Mouse (Mus musculus) embryonic facial prominence, embryonic 15.5 days (tissue): ENCODE measurements around the gene Arhgap29. TPM values are rescaled to one million over a fixed set of nuclear protein-coding genes. Genes with fewer than 3 reads are reported as not detected.

Source experiments
- ATAC-seq: fragments of 200-750 bp; cut with Nextera tagmentation; 2 replicates; pipeline ENCODE4 v1.8.0; 2017; ENCODE audit warnings: low read depth, moderate TSS enrichment; ENCODE audit not compliant: insufficient number of reproducible peaks, low FRiP score, low TSS enrichment
- H3K27ac ChIP-seq: fragments of 300-500 bp; sonication (generic); replicated peaks from 2 replicates; pipeline ENCODE4 v1.5.1; 2015; ENCODE audit warnings: mild to moderate bottlenecking, inconsistent platforms
- H3K27me3 ChIP-seq: fragments of 300-500 bp; sonication (generic); 2 replicates; pipeline ENCODE4 v1.6.1; 2015; ENCODE audit warnings: inconsistent platforms
- H3K36me3 ChIP-seq: fragments of 300-500 bp; sonication (generic); 2 replicates; pipeline ENCODE4 v1.6.1; 2015; ENCODE audit warnings: mild to moderate bottlenecking, inconsistent platforms
- H3K4me1 ChIP-seq: fragments of 300-500 bp; sonication (generic); 2 replicates; pipeline ENCODE4 v1.6.1; 2015; ENCODE audit warnings: inconsistent platforms
- H3K4me2 ChIP-seq: fragments of 300-500 bp; sonication (generic); replicated peaks from 2 replicates; pipeline ENCODE4 v1.6.1; 2015; ENCODE audit warnings: mild to moderate bottlenecking, inconsistent platforms
- H3K4me3 ChIP-seq: fragments of 300-500 bp; sonication (generic); replicated peaks from 2 replicates; pipeline ENCODE4 v1.5.1; 2015; ENCODE audit warnings: mild to moderate bottlenecking, inconsistent platforms
- H3K9ac ChIP-seq: fragments of 300-500 bp; sonication (generic); 2 replicates; pipeline ENCODE4 v1.6.1; 2015; ENCODE audit warnings: inconsistent platforms
- H3K9me3 ChIP-seq: fragments of 300-500 bp; sonication (generic); replicated peaks from 2 replicates; pipeline ENCODE4 v1.6.1; 2016; ENCODE audit warnings: inconsistent platforms
- WGBS: fragments of 180-500 bp; shearing (Covaris S2); methylation state at CpG from one replicate; pipeline ENCODE4 v1.1.7; 2015; 5-methylcytosine and 5-hydroxymethylcytosine counted together
- polyA plus RNA-seq: library from polyadenylated mRNA; unstranded; fragments of >200 nt; fragmentation: Nextera tagmentation; extraction: Ambion mirVana; gene quantifications from 2 replicates; pipeline ENCODE4 v1.2.1, GENCODE M21; 2015

The Arhgap29 gene
- polyA plus RNA-seq, 1 experiment from 2014 or later = 47.8 TPM

DNA sequence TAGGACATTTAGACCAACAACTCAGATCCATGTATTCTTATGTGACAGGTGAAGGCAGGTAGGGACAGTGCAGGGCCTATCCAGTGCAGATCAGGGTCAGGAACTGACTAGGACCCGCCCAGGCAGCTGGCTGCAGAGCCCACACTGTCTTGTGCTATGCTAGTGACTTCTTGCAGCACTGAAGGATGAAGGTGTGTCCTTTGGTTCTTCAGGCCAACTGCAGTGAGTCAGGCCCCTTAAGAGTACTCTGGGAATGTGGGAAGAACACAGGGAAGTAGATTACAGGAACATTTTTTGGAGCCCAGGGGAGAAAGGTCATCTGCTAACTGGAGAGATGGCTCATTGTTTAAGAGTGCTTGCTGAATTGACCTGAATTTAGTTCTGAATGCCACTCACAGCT lies 60.1 kb downstream of the Arhgap29 start:
- H3K4me1 ChIP-seq = no peaks in the 10 kb centered on the region
- 88% methylated on average over 1 of the region's 1 CpGs for WGBS
- no peak for ATAC-seq
- no peak overlapping the region for H3K4me3 ChIP-seq
- peaks cover 58% of the 10 kb centered on the region for H3K36me3 ChIP-seq
- H3K27ac ChIP-seq = no peak overlapping the region
- no peak overlapping the region for H3K4me2 ChIP-seq
- H3K9me3 ChIP-seq = no peaks in the 10 kb centered on the region
- no peak overlapping the region for H3K9ac ChIP-seq
- no peaks in the 10 kb centered on the region for H3K27me3 ChIP-seq

GRCm38 (mm10) chr3:122018421-122018820 lies 66.1 kb downstream of the Arhgap29 start:
- ATAC-seq = no peak
- Histone ChIP-seq H3K4me3 (no peak overlapping the region), H3K36me3 (peaks cover 14% of the 10 kb centered on the region), H3K4me1 (no peaks in the 10 kb centered on the region), H3K27me3 (no peaks in the 10 kb centered on the region), H3K9ac (no peak overlapping the region), H3K27ac (no peak overlapping the region), H3K9me3 (no peaks in the 10 kb centered on the region), H3K4me2 (no peak overlapping the region)
- 87% methylated on average over 7 of the region's 7 CpGs for WGBS

- H3K27ac ChIP-seq = no peak overlapping the region
- peaks cover 9% of the 10 kb centered on the region for H3K36me3 ChIP-seq
- H3K4me3 ChIP-seq = no peak overlapping the region
- no peaks in the 10 kb centered on the region for H3K4me1 ChIP-seq
- no peak overlapping the region for H3K9ac ChIP-seq
- no peak overlapping the region for H3K4me2 ChIP-seq
- ATAC-seq = no peak
- WGBS = 87% methylated on average over 5 of the region's 5 CpGs
- no peaks in the 10 kb centered on the region for H3K27me3 ChIP-seq
- no peaks in the 10 kb centered on the region for H3K9me3 ChIP-seq
These were observed 66.8 kb downstream of the Arhgap29 start for GRCm38 (mm10) chr3:122019159-122019558.

GRCm38 (mm10) chr3:122021029-122021652 lies 68.8 kb downstream of the Arhgap29 start:
- no peak for ATAC-seq

DNA sequence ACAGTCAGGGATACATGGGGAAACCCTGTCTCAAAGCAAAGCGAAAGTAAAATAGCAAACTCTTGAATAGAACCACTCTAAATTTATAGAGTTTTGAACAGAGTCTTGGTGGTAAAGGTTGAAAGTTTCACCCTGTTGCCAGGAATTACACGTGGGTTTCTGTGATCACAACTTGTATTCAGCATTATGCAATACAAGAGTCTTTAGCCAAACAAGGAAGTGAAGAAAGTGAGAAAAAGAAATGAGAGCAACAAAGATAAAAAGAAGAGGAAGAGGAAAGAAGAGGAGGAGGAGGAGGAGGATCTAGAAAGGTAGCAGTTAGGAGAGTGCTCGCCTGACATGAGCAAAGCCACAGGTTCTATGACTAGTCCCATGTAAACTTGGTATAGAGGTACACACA lies 70.0 kb downstream of the Arhgap29 start:
- Histone ChIP-seq H3K9ac (no peak overlapping the region), H3K27me3 (no peaks in the 10 kb centered on the region), H3K4me2 (no peak overlapping the region), H3K36me3 (no peaks in the 10 kb centered on the region; the same call in 1 of the 2 replicates), H3K27ac (no peak overlapping the region), H3K9me3 (no peaks in the 10 kb centered on the region), H3K4me3 (no peak overlapping the region), H3K4me1 (0 out of 2 replicates have a peak, but pooled peaks cover 3% of the 10 kb centered on the region)
- 85% methylated on average over 3 of the region's 3 CpGs for WGBS
- no peak for ATAC-seq

More at GRCm38 (mm10) chr3:122021029-122021652, 68.8 kb downstream of the Arhgap29 start:
- Histone ChIP-seq H3K27me3 (no peaks in the 10 kb centered on the region), H3K4me1 (no peaks in the 10 kb centered on the region), H3K27ac (no peak overlapping the region), H3K9ac (no peak overlapping the region), H3K9me3 (no peaks in the 10 kb centered on the region), H3K4me3 (no peak overlapping the region), H3K4me2 (no peak overlapping the region), H3K36me3 (no peaks in the 10 kb centered on the region; the same call in 1 of the 2 replicates)
- 80% methylated on average over 8 of the region's 8 CpGs for WGBS

GRCm38 (mm10) chr3:122026676-122027075 lies 74.3 kb downstream of the Arhgap29 start:
- H3K27ac ChIP-seq = 0 out of 2 replicates have a peak overlapping the region, but pooled peaks have one; percentile 51
- H3K4me2 ChIP-seq = no peak overlapping the region
- H3K9me3 ChIP-seq = no peaks in the 10 kb centered on the region
- no peaks in the 10 kb centered on the region for H3K27me3 ChIP-seq
- H3K4me1 ChIP-seq = 0 out of 2 replicates have a peak, but pooled peaks cover 3% of the 10 kb centered on the region
- WGBS = 38% methylated on average over 5 of the region's 5 CpGs
- ATAC-seq = no peak
- H3K36me3 ChIP-seq = no peaks in the 10 kb centered on the region
- H3K9ac ChIP-seq = no peak overlapping the region
- H3K4me3 ChIP-seq = no peak overlapping the region

DNA sequence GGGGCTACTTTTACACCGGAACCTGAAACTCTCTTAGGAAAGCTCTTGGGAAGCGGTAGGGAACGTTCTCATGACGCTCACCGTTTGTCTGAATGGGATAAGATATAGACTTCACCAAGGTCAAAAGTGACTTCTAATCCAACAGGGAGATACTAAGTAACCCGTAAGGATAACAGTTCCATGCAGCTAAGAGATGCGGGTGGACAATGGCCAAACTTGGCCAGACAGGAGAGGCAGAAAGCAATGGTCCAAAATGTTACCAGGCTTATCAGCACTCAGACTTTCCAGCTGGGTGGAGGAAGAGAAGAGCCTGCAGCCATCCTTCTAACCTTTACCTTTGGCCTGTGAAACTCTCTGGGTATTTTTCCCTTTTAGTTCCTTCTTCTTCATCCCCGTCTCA lies 75.4 kb downstream of the Arhgap29 start:
- H3K27ac ChIP-seq = no peak overlapping the region
- no peak overlapping the region for H3K4me2 ChIP-seq
- 91% methylated on average over 8 of the region's 8 CpGs for WGBS
- H3K4me1 ChIP-seq = 0 out of 2 replicates have a peak, but pooled peaks cover 3% of the 10 kb centered on the region
- no peaks in the 10 kb centered on the region for H3K36me3 ChIP-seq
- no peak overlapping the region for H3K9ac ChIP-seq
- H3K9me3 ChIP-seq = no peaks in the 10 kb centered on the region
- no peak for ATAC-seq
- no peaks in the 10 kb centered on the region for H3K27me3 ChIP-seq
- H3K4me3 ChIP-seq = no peak overlapping the region

GRCm38 (mm10) chr3:122033248-122033837 lies 81.0 kb downstream of the Arhgap29 start:
- no peak overlapping the region for H3K9ac ChIP-seq
- no peaks in the 10 kb centered on the region for H3K36me3 ChIP-seq
- H3K9me3 ChIP-seq = no peaks in the 10 kb centered on the region
- H3K4me3 ChIP-seq = no peak overlapping the region
- peaks cover 7% of the 10 kb centered on the region; the same call in 1 of the 2 replicates for H3K4me1 ChIP-seq
- no peak overlapping the region for H3K4me2 ChIP-seq
- ATAC-seq = no peak
- H3K27me3 ChIP-seq = no peaks in the 10 kb centered on the region
- no peak overlapping the region for H3K27ac ChIP-seq
- 38% methylated on average over 9 of the region's 9 CpGs for WGBS

DNA sequence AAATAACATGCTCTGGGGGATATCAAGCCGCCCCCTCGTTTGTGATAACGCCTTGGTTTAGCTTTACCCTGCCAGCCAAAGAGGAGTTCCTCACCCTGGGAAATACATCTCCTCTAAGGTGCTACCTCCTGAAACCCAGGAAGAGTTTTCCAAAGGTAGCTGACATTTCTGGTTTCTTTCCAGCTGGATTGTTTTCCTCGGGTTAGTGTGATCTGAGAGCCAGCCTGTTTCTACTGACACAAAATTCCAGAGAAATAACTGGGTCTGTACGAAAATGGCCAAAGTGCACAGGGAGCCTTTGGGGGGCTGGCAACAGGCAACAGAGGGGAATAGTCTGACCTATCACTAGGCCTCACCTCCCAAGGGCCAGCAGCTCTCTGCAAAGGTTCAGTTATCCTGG lies 81.9 kb downstream of the Arhgap29 start:
- Histone ChIP-seq H3K36me3 (no peaks in the 10 kb centered on the region), H3K4me2 (no peak overlapping the region), H3K4me3 (no peak overlapping the region), H3K9me3 (no peaks in the 10 kb centered on the region), H3K27ac (no peak overlapping the region), H3K9ac (no peak overlapping the region), H3K27me3 (no peaks in the 10 kb centered on the region), H3K4me1 (peaks cover 7% of the 10 kb centered on the region; the same call in 1 of the 2 replicates)
- ATAC-seq = no peak
- 64% methylated on average over 5 of the region's 5 CpGs for WGBS

DNA sequence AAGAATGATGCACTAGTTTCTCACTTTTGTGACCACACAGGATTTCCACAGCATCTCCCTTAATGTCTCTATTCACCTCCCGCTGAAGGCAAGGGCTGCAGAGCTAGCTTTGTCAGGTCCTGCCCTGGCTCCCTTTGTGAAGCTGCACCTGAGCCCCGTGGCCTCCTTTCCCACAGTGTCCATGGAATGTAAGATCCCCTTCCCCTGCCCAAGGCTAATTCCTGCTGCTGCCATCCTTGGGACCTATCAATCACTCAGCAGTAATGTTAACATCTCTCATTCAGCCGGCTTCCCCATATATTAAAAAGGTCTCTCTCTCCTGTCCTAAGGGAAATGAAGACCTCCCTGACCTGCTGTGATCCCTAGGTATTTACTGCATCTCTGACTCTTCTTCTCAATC lies 82.8 kb downstream of the Arhgap29 start:
- peaks cover 7% of the 10 kb centered on the region; the same call in 1 of the 2 replicates for H3K4me1 ChIP-seq
- no peak overlapping the region for H3K27ac ChIP-seq
- H3K27me3 ChIP-seq = no peaks in the 10 kb centered on the region
- no peak overlapping the region for H3K9ac ChIP-seq
- no peak overlapping the region for H3K4me3 ChIP-seq
- 31% methylated on average over 3 of the region's 3 CpGs for WGBS
- no peak for ATAC-seq
- H3K4me2 ChIP-seq = no peak overlapping the region
- H3K36me3 ChIP-seq = no peaks in the 10 kb centered on the region
- no peaks in the 10 kb centered on the region for H3K9me3 ChIP-seq

GRCm38 (mm10) chr3:122040522-122040921 lies 88.2 kb downstream of the Arhgap29 start:
- Histone ChIP-seq H3K4me3 (no peak overlapping the region), H3K27ac (no peak overlapping the region), H3K36me3 (no peaks in the 10 kb centered on the region), H3K4me1 (peaks cover 28% of the 10 kb centered on the region), H3K4me2 (no peak overlapping the region), H3K9ac (no peak overlapping the region), H3K27me3 (no peaks in the 10 kb centered on the region), H3K9me3 (no peaks in the 10 kb centered on the region)
- 68% methylated on average over 6 of the region's 6 CpGs for WGBS
- no peak for ATAC-seq
